Mouse (Mus musculus) liver, adult 2 months (tissue): Measurements from ENCODE around the gene Ccdc36.

Experiments
- CTCF ChIP-seq: fragments of 200-500 bp; IDR thresholded peaks from 2 replicates; pipeline ENCODE4 v1.5.1; 2011; ENCODE audit warnings: low read depth, low read length, control low read depth
- POLR2A ChIP-seq: fragments of 200-500 bp; IDR thresholded peaks from 2 replicates; pipeline ENCODE4 v1.6.1; 2011; ENCODE audit warnings: low read length, control low read depth; ENCODE audit not compliant: insufficient read depth; ENCODE audit errors: extremely low read depth

DNA sequence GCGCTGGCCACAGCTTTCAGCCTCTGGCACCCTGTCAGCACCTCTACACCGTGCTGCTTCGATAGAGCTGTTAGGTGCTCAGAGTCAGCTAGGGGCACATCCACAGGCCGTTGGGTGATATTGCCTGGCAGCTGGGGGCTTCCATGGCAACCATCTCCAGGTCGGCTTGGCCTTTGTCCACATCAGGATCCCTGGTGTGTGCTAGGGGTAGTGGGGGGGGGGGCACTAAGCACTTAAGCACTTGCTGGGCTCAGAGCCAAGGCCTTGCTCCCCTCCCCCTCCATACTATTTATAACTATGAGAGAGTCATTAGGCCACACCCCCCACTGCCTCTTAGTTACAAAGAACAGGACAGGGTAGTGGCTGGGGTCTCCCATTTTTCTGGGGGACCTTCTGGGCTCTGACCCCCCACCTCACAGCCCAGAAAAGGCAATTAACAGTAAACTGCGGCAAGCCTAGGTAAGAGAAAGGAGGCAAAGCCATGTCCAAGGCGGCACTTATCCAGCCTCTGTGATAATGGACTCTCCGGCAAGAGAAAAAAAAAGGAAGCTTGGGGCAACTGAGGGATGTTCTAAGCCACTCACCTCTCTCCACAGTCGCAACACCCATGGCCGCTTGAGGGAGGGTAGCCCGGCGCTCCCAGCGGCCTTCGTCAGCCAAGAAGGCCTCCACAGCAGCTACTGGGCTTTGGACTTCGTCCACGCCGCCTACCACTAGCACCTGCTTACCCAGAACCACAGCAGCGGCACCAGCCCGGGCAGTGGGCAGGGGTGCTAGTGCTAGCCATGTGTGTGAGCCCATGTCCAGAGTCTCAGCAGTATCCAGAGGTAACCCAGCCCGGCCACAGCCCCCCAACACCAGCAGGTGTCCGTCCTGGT is 22.2 kb upstream of the Ccdc36 start:
- TF ChIP-seq CTCF: no peak
- no peak for TF ChIP-seq POLR2A
